16 mouse cellular contexts compared by ENCODE assay signal in genomic region chr17:28475593-28476325, GRCm38 (mm10). TPM values are rescaled to one million over a fixed set of nuclear protein-coding genes. Genes with fewer than 3 reads are reported as not detected.
A peak's percentile ranks its signal among the peaks of the same experiment; 100 is the strongest.
DNase-seq lines count a peak whose midpoint lies in the region; ATAC-seq and TF ChIP-seq lines count a peak whose summit lies in the region.
"Had no signal": no experiment of that assay in that cellular context is flagged by ENCODE, and none has a peak within 500 bp of the region (broad histone marks: within the 10 kb centered on the region; RNA-seq: fewer than 3 reads in every experiment).

No protein-coding gene starts in this region.

- no peak overlapping the region for H3K4me3 ChIP-seq in hindbrain, postnatal 0 days (ENCODE audit: low read length)
- no peak overlapping the region for H3K4me3 ChIP-seq in hindbrain, embryonic 10.5 days
- no peak overlapping the region for H3K4me3 ChIP-seq in midbrain, postnatal 0 days (ENCODE audit: low read depth, low read length)
- H3K4me3 ChIP-seq in midbrain, embryonic 16.5 days (ENCODE audit: low read depth, low read length) = no peak overlapping the region
- no peak overlapping the region for H3K4me3 ChIP-seq in bone marrow, adult 2 months (replicated peaks; ENCODE audit: control insufficient read depth, low read depth, low read length)
- H3K4me3 ChIP-seq: heart, embryonic 13.5 days; kidney, embryonic 15.5 days; limb, embryonic 15.5 days had no signal

- H3K9ac ChIP-seq in hindbrain, postnatal 0 days (replicated peaks; ENCODE audit: low read length) = no peak overlapping the region
- H3K9ac ChIP-seq in midbrain, postnatal 0 days (replicated peaks; ENCODE audit: low read length, poor library complexity, severe bottlenecking) = no peak overlapping the region
- H3K9ac ChIP-seq in midbrain, embryonic 16.5 days (ENCODE audit: low read depth, low read length) = no peak overlapping the region
- H3K9ac ChIP-seq: heart, embryonic 13.5 days; hindbrain, embryonic 14.5 days; kidney, embryonic 15.5 days; limb, embryonic 15.5 days had no signal

- peak; percentile 14 for DNase-seq in hindbrain, postnatal 0 days (ENCODE audit: low spot score)
- DNase-seq in hindbrain, embryonic 10.5 days (ENCODE audit: low spot score) = no peak
- no peak for DNase-seq in midbrain, postnatal 0 days (ENCODE audit: low spot score)
- DNase-seq in right cerebral cortex, postnatal 4 days = no peak
- no peak for DNase-seq in layer of hippocampus, postnatal 25 days (ENCODE audit: extremely low spot score in 1 of 2, low spot score in 1 of 2)
- DNase-seq: adrenal gland, adult 8-10 months; layer of hippocampus, postnatal 36 days had no signal

- TF ChIP-seq POLR2A in bone marrow, adult 2 months (IDR thresholded peaks at IDR 0.05; ENCODE audit: borderline replicate concordance, control insufficient read depth, low read depth, low read length) = no peak

- no peaks in the 10 kb centered on the region for H3K36me3 ChIP-seq in hindbrain, postnatal 0 days (ENCODE audit: insufficient read depth, low read length)
- peaks cover 6% of the 10 kb centered on the region; the same call in 1 of the 2 replicates for H3K36me3 ChIP-seq in hindbrain, embryonic 10.5 days
- no peaks in the 10 kb centered on the region for H3K36me3 ChIP-seq in midbrain, postnatal 0 days (ENCODE audit: insufficient read depth, low read length)
- H3K36me3 ChIP-seq in midbrain, embryonic 16.5 days (ENCODE audit: control insufficient read depth, insufficient read depth, low read length) = no peaks in the 10 kb centered on the region
- H3K36me3 ChIP-seq: kidney, embryonic 15.5 days; limb, embryonic 15.5 days had no signal

- ATAC-seq in hindbrain, postnatal 0 days = no peak
- ATAC-seq in midbrain, postnatal 0 days (ENCODE audit: low FRiP score) = no peak
- ATAC-seq in midbrain, embryonic 16.5 days = no peak

- TF ChIP-seq CTCF in hindbrain, postnatal 0 days (IDR thresholded peaks at IDR 0.05; ENCODE audit: low read depth) = peak; percentile 30; the same call in 1 of the 2 replicates
- TF ChIP-seq CTCF in midbrain, postnatal 0 days (IDR thresholded peaks at IDR 0.05) = peak; percentile 45
- peak; percentile 43; the same call in 1 of the 2 replicates for TF ChIP-seq CTCF in bone marrow, adult 2 months (IDR thresholded peaks at IDR 0.05; ENCODE audit: control insufficient read depth, insufficient read depth, low read length)

- 76% methylated on average over 3 of the region's 3 CpGs for WGBS in hindbrain, postnatal 0 days
- 80% methylated on average over 3 of the region's 3 CpGs for WGBS in hindbrain, embryonic 10.5 days
- 94% methylated on average over 3 of the region's 3 CpGs for WGBS in midbrain, postnatal 0 days
- WGBS in midbrain, embryonic 16.5 days = 87% methylated on average over 3 of the region's 3 CpGs
- 81% methylated on average over 3 of the region's 3 CpGs for WGBS in bone marrow, adult 2 months

- no peaks in the 10 kb centered on the region for H3K9me3 ChIP-seq in hindbrain, postnatal 0 days (ENCODE audit: low read length)
- no peaks in the 10 kb centered on the region for H3K9me3 ChIP-seq in hindbrain, embryonic 10.5 days
- no peaks in the 10 kb centered on the region for H3K9me3 ChIP-seq in midbrain, postnatal 0 days (ENCODE audit: low read length)
- H3K9me3 ChIP-seq in midbrain, embryonic 16.5 days (replicated peaks; ENCODE audit: control insufficient read depth, low read length, poor library complexity, severe bottlenecking) = no peaks in the 10 kb centered on the region
- H3K9me3 ChIP-seq: G1E; heart, embryonic 13.5 days; kidney, embryonic 15.5 days; limb, embryonic 15.5 days had no signal

- no peak overlapping the region for H3K4me2 ChIP-seq in hindbrain, postnatal 0 days (ENCODE audit: low read depth, low read length)
- no peak overlapping the region for H3K4me2 ChIP-seq in midbrain, postnatal 0 days (ENCODE audit: low read depth, low read length, poor library complexity, severe bottlenecking)
- H3K4me2 ChIP-seq in midbrain, embryonic 16.5 days (ENCODE audit: low read length) = no peak overlapping the region
- H3K4me2 ChIP-seq: heart, embryonic 13.5 days; hindbrain, embryonic 14.5 days; kidney, embryonic 15.5 days; limb, embryonic 15.5 days had no signal

- H3K27ac ChIP-seq in hindbrain, postnatal 0 days = no peak overlapping the region
- no peak overlapping the region for H3K27ac ChIP-seq in hindbrain, embryonic 10.5 days
- H3K27ac ChIP-seq in midbrain, postnatal 0 days (ENCODE audit: low read depth, low read length) = no peak overlapping the region
- H3K27ac ChIP-seq in midbrain, embryonic 16.5 days (ENCODE audit: low read length) = no peak overlapping the region
- no peak overlapping the region for H3K27ac ChIP-seq in bone marrow, adult 2 months (ENCODE audit: control insufficient read depth, insufficient read depth, low read depth, low read length, poor library complexity)
- H3K27ac ChIP-seq: heart, embryonic 13.5 days; hindbrain, embryonic 14.5 days; kidney, embryonic 15.5 days; limb, embryonic 15.5 days had no signal

- H3K4me1 ChIP-seq in hindbrain, postnatal 0 days (ENCODE audit: insufficient read depth, low read length) = no peaks in the 10 kb centered on the region
- H3K4me1 ChIP-seq in hindbrain, embryonic 10.5 days (replicated peaks) = peaks cover 18% of the 10 kb centered on the region
- H3K4me1 ChIP-seq in midbrain, postnatal 0 days (ENCODE audit: insufficient read depth, low read length) = no peaks in the 10 kb centered on the region
- no peaks in the 10 kb centered on the region for H3K4me1 ChIP-seq in midbrain, embryonic 16.5 days (ENCODE audit: control insufficient read depth, insufficient read depth, low read length)
- no peaks in the 10 kb centered on the region; the same call in 1 of the 2 replicates for H3K4me1 ChIP-seq in bone marrow, adult 2 months (ENCODE audit: control insufficient read depth, insufficient read depth, low read length)

- H3K27me3 ChIP-seq in hindbrain, postnatal 0 days (ENCODE audit: insufficient read depth, low read length) = no peaks in the 10 kb centered on the region
- no peaks in the 10 kb centered on the region for H3K27me3 ChIP-seq in hindbrain, embryonic 10.5 days (ENCODE audit: insufficient read depth, poor library complexity, severe bottlenecking)
- H3K27me3 ChIP-seq in midbrain, postnatal 0 days (ENCODE audit: insufficient read depth, low read length) = no peaks in the 10 kb centered on the region
- H3K27me3 ChIP-seq in midbrain, embryonic 16.5 days (ENCODE audit: control insufficient read depth, insufficient read depth, low read depth, low read length) = no peaks in the 10 kb centered on the region
- H3K27me3 ChIP-seq: heart, embryonic 13.5 days; kidney, embryonic 15.5 days; limb, embryonic 15.5 days had no signal

RNA-seq across cellular contexts. Expression of gene Fkbp5, which starts 41.6 kb away (rescaled TPM):
- 27.5 and 31.3 TPM in 2 replicates for total RNA-seq in hindbrain, postnatal 0 days (2014; rRNA removed)
- polyA plus RNA-seq in hindbrain, postnatal 0 days (2015; fragmentation: Nextera tagmentation; extraction: Ambion mirVana) = 18.5 and 20.0 TPM in 2 replicates
- polyA plus RNA-seq in hindbrain, embryonic 10.5 days (2016; fragmentation: Nextera tagmentation; extraction: Ambion mirVana) = 34.3 and 37.9 TPM in 2 replicates
- total RNA-seq in midbrain, postnatal 0 days (2014; rRNA removed) = 29.9 and 31.9 TPM in 2 replicates
- 19.9 and 22.5 TPM in 2 replicates for polyA plus RNA-seq in midbrain, postnatal 0 days (2015; fragmentation: Nextera tagmentation; extraction: Ambion mirVana)
- polyA plus RNA-seq in midbrain, embryonic 16.5 days (2015; fragmentation: Nextera tagmentation; extraction: Ambion mirVana) = 36.3 and 40.5 TPM in 2 replicates
- polyA plus RNA-seq in bone marrow, adult 2 months (2011; ENCODE audit: insufficient read depth, insufficient read length, low replicate concordance, missing spikeins) = 29.4 and 48.6 TPM in 2 replicates
- total RNA-seq in layer of hippocampus, postnatal 25 days (2021) = 10 to 100 TPM; 62.5 to 85.0 TPM

RNA-seq across cellular contexts. Expression of gene Armc12, which starts 54.8 kb away (rescaled TPM):
- not detected in 2 replicates for total RNA-seq in hindbrain, postnatal 0 days (2014; rRNA removed)
- polyA plus RNA-seq in hindbrain, postnatal 0 days (2015; fragmentation: Nextera tagmentation; extraction: Ambion mirVana) = not detected in 2 replicates
- polyA plus RNA-seq in hindbrain, embryonic 10.5 days (2016; fragmentation: Nextera tagmentation; extraction: Ambion mirVana) = not detected in 2 replicates
- not detected in 2 replicates for total RNA-seq in midbrain, postnatal 0 days (2014; rRNA removed)
- polyA plus RNA-seq in midbrain, postnatal 0 days (2015; fragmentation: Nextera tagmentation; extraction: Ambion mirVana) = not detected in 2 replicates
- polyA plus RNA-seq in midbrain, embryonic 16.5 days (2015; fragmentation: Nextera tagmentation; extraction: Ambion mirVana) = not detected in 2 replicates
- not detected in 2 replicates for polyA plus RNA-seq in bone marrow, adult 2 months (2011; ENCODE audit: insufficient read depth, insufficient read length, low replicate concordance, missing spikeins)
- not detected for total RNA-seq in layer of hippocampus, postnatal 25 days (2021)
- total RNA-seq: adrenal gland, adult 8-10 months; common myeloid progenitor, adult 5-6 weeks; G1E; layer of hippocampus, postnatal 36 days; megakaryocyte, adult 5-6 weeks had no signal
- polyA plus RNA-seq: G1E; heart, embryonic 13.5 days; hindbrain, embryonic 14.5 days; kidney, embryonic 15.5 days; limb, embryonic 15.5 days had no signal
